Mouse (Mus musculus) kidney, adult 2 months (tissue): Measurements from ENCODE around the gene Gm8994.

Source experiments
- CTCF ChIP-seq: fragments of 200-500 bp; conservative IDR thresholded peaks from 2 replicates; pipeline ENCODE4 v1.5.1; 2011; ENCODE audit warnings: low read depth, mild to moderate bottlenecking, control low read depth, low read length, moderate library complexity, mixed read lengths; ENCODE audit not compliant: insufficient read depth, insufficient read length
- POLR2A ChIP-seq: fragments of 200-500 bp; IDR thresholded peaks from one replicate; pipeline ENCODE4 v1.6.1; 2011; ENCODE audit warnings: low read depth, low read length, control low read depth

GRCm38 (mm10) chr6:136296251-136296650, 31.1 kb upstream of the Gm8994 start:
- TF ChIP-seq CTCF = no peak
- no peak for TF ChIP-seq POLR2A
